Comparison of ENCODE assay signal across 31 mouse cellular contexts in genomic region chr2:130476666-130477297, GRCm38 (mm10). TPM values are rescaled to one million over a fixed set of nuclear protein-coding genes. Genes with fewer than 3 reads are reported as not detected.
DNase-seq lines count a peak whose midpoint lies in the region; ATAC-seq and TF ChIP-seq lines count a peak whose summit lies in the region.
"Had no signal": no experiment of that assay in that cellular context is flagged by ENCODE, and none has a peak within 500 bp of the region (broad histone marks: within the 10 kb centered on the region; RNA-seq: fewer than 3 reads in every experiment).

No protein-coding gene starts in this region.

- no peaks in the 10 kb centered on the region for H3K9me3 ChIP-seq in heart, embryonic 10.5 days
- H3K9me3 ChIP-seq in midbrain, postnatal 0 days (ENCODE audit: low read length) = no peaks in the 10 kb centered on the region
- H3K9me3 ChIP-seq: forebrain, embryonic 12.5 days; liver, embryonic 15.5 days had no signal

- H3K27ac ChIP-seq in heart, adult 2 months = peak overlapping the region; percentile 47; the same call in 1 of the 2 replicates
- no peak overlapping the region for H3K27ac ChIP-seq in heart, embryonic 10.5 days
- H3K27ac ChIP-seq in bone marrow macrophage, adult 2 months (ENCODE audit: insufficient read depth, low read depth, low read length) = peak overlapping the region; percentile 12
- H3K27ac ChIP-seq in brown adipose tissue, adult 24 weeks (replicated peaks; ENCODE audit: low read depth, low read length) = peak overlapping the region; percentile 24
- H3K27ac ChIP-seq in midbrain, postnatal 0 days (ENCODE audit: low read depth, low read length) = no peak overlapping the region
- H3K27ac ChIP-seq: forebrain, embryonic 12.5 days; hindbrain, embryonic 12.5 days; kidney, postnatal 0 days; left cerebral cortex, adult 2 months; limb, embryonic 12.5 days; liver, embryonic 15.5 days; midbrain, embryonic 10.5 days had no signal

- H3K4me1 ChIP-seq in heart, adult 2 months (ENCODE audit: control insufficient read depth, insufficient read depth, low read length) = peaks cover 24% of the 10 kb centered on the region
- no peaks in the 10 kb centered on the region for H3K4me1 ChIP-seq in heart, embryonic 10.5 days
- H3K4me1 ChIP-seq in bone marrow macrophage, adult 2 months (ENCODE audit: control insufficient read depth, insufficient read depth, low read length) = peaks cover 49% of the 10 kb centered on the region
- H3K4me1 ChIP-seq in brown adipose tissue, adult 24 weeks (ENCODE audit: control insufficient read depth, insufficient read depth, insufficient read length, low read length) = peaks cover 15% of the 10 kb centered on the region
- no peaks in the 10 kb centered on the region for H3K4me1 ChIP-seq in midbrain, postnatal 0 days (ENCODE audit: insufficient read depth, low read length)
- H3K4me1 ChIP-seq: limb, embryonic 12.5 days had no signal

- no peaks in the 10 kb centered on the region for H3K27me3 ChIP-seq in heart, adult 2 months (ENCODE audit: control insufficient read depth, insufficient read depth, low read length)
- no peaks in the 10 kb centered on the region for H3K27me3 ChIP-seq in heart, embryonic 10.5 days (ENCODE audit: insufficient read depth, poor library complexity, severe bottlenecking)
- no peaks in the 10 kb centered on the region for H3K27me3 ChIP-seq in midbrain, postnatal 0 days (ENCODE audit: insufficient read depth, low read length)
- H3K27me3 ChIP-seq: forebrain, embryonic 12.5 days; hindbrain, embryonic 12.5 days; limb, embryonic 12.5 days; liver, embryonic 15.5 days had no signal

- no peak overlapping the region for H3K4me2 ChIP-seq in midbrain, postnatal 0 days (ENCODE audit: low read depth, low read length, poor library complexity, severe bottlenecking)
- H3K4me2 ChIP-seq: forebrain, embryonic 12.5 days; hindbrain, embryonic 12.5 days; limb, embryonic 12.5 days; liver, embryonic 15.5 days; lung, embryonic 14.5 days had no signal

- TF ChIP-seq POLR2A in heart, adult 2 months (IDR thresholded peaks at IDR 0.05; ENCODE audit: insufficient read depth, low read depth, low read length) = no peak
- TF ChIP-seq POLR2A in bone marrow macrophage, adult 2 months (IDR thresholded peaks at IDR 0.05; ENCODE audit: borderline replicate concordance, low read depth, low read length) = no peak

- intact Hi-C loops in heart, adult 2 months (cut with DNase I) = no loop called here

- no peak for TF ChIP-seq EP300 in heart, adult 2 months (IDR thresholded peaks at IDR 0.05; ENCODE audit: insufficient read depth, low read depth, low read length)

- 35% methylated on average over 6 of the region's 6 CpGs for WGBS in heart, adult 2 months
- WGBS in heart, embryonic 10.5 days = 73% methylated on average over 6 of the region's 6 CpGs
- 85% methylated on average over 6 of the region's 6 CpGs for WGBS in midbrain, postnatal 0 days

- no peak for TF ChIP-seq CTCF in heart, adult 2 months (IDR thresholded peaks at IDR 0.05)
- TF ChIP-seq CTCF in bone marrow macrophage, adult 2 months (IDR thresholded peaks at IDR 0.05; ENCODE audit: low read depth, low read length) = no peak
- TF ChIP-seq CTCF in midbrain, postnatal 0 days (IDR thresholded peaks at IDR 0.05) = no peak

- H3K9ac ChIP-seq in heart, adult 2 months (ENCODE audit: low read depth, low read length) = no peak overlapping the region
- H3K9ac ChIP-seq in midbrain, postnatal 0 days (replicated peaks; ENCODE audit: low read length, poor library complexity, severe bottlenecking) = no peak overlapping the region
- H3K9ac ChIP-seq: forebrain, embryonic 12.5 days; forebrain, postnatal 0 days; hindbrain, embryonic 12.5 days; limb, embryonic 12.5 days; liver, embryonic 15.5 days; lung, embryonic 14.5 days had no signal

- no peak for ATAC-seq in midbrain, postnatal 0 days (ENCODE audit: low FRiP score)
- ATAC-seq: CD4-positive, CD25-positive, alpha-beta regulatory T cell, adult 4 months; forebrain, postnatal 0 days; intestine, embryonic 16.5 days; midbrain, embryonic 16.5 days had no signal

- H3K4me3 ChIP-seq in heart, adult 2 months = no peak overlapping the region
- no peak overlapping the region for H3K4me3 ChIP-seq in heart, embryonic 10.5 days
- H3K4me3 ChIP-seq in bone marrow macrophage, adult 2 months (ENCODE audit: insufficient read depth, low read length) = no peak overlapping the region
- H3K4me3 ChIP-seq in brown adipose tissue, adult 24 weeks (ENCODE audit: insufficient read depth, low read depth, low read length) = no peak overlapping the region
- H3K4me3 ChIP-seq in midbrain, postnatal 0 days (ENCODE audit: low read depth, low read length) = no peak overlapping the region
- H3K4me3 ChIP-seq: erythroblast, embryonic 14.5 days; forebrain, embryonic 12.5 days; hindbrain, embryonic 12.5 days; left cerebral cortex, adult 2 months; limb, embryonic 12.5 days; liver, embryonic 15.5 days; midbrain, embryonic 10.5 days; myocyte had no signal

- peaks cover 19% of the 10 kb centered on the region; the same call in 1 of the 2 replicates for H3K36me3 ChIP-seq in heart, adult 2 months (ENCODE audit: control insufficient read depth, insufficient read depth, low read length)
- H3K36me3 ChIP-seq in heart, embryonic 10.5 days = peaks cover 13% of the 10 kb centered on the region
- no peaks in the 10 kb centered on the region for H3K36me3 ChIP-seq in midbrain, postnatal 0 days (ENCODE audit: insufficient read depth, low read length)
- H3K36me3 ChIP-seq: forebrain, embryonic 12.5 days had no signal

- peak in 1 of 2 experiments; percentile 22 for DNase-seq in heart, adult 2 months
- DNase-seq in heart, embryonic 10.5 days (ENCODE audit: low spot score) = no peak
- peak; percentile 47 for DNase-seq in layer of hippocampus, adult 9-11 months
- DNase-seq in layer of hippocampus, postnatal 36 days = no peak
- DNase-seq in natural killer cell, adult 2 months (ENCODE audit: low spot score in 2 of 2) = no peak
- DNase-seq in midbrain, postnatal 0 days (ENCODE audit: low spot score) = no peak
- DNase-seq: adrenal gland, postnatal 25 days; cerebellum, adult 11-12 months; cerebellum, adult 9-11 months; forebrain, postnatal 0 days; gastrocnemius, postnatal 36 days; heart, postnatal 14 days; kidney, adult 8-10 months; kidney, postnatal 4 days; lung, embryonic 14.5 days; lung, postnatal 14 days; thymus, postnatal 4 days had no signal

- peaks cover 10% of the 10 kb centered on the region for H3K79me2 ChIP-seq in heart, adult 2 months (replicated peaks; ENCODE audit: control insufficient read depth, insufficient read depth, low read length)

RNA-seq across cellular contexts. Expression of gene Ptpra, which starts 26.7 kb away (rescaled TPM):
- 10 to 100 TPM; 44.0 to 46.0 TPM for total RNA-seq in heart, adult 2 months (2021)
- 27.8 and 37.0 TPM in 2 replicates for polyA plus RNA-seq in heart, adult 2 months (2012; rRNA removed)
- 73.3 and 85.5 TPM in 2 replicates for polyA plus RNA-seq in heart, embryonic 10.5 days (2016; fragmentation: Nextera tagmentation; extraction: Ambion mirVana)
- 100 to 1,000 TPM; 318 to 339 TPM for total RNA-seq in layer of hippocampus, postnatal 36 days (2021)
- 195 and 229 TPM in 2 replicates for polyA plus RNA-seq in bone marrow macrophage, adult 2 months (2012; ENCODE audit: insufficient read depth, insufficient read length, missing spikeins)
- 38.6 and 52.5 TPM in 2 replicates for polyA plus RNA-seq in brown adipose tissue, adult 24 weeks (2012; ENCODE audit: insufficient read depth, insufficient read length, missing spikeins)
- total RNA-seq in midbrain, postnatal 0 days (2014; rRNA removed) = 120 and 147 TPM in 2 replicates
- 139 and 144 TPM in 2 replicates for polyA plus RNA-seq in midbrain, postnatal 0 days (2015; fragmentation: Nextera tagmentation; extraction: Ambion mirVana)

RNA-seq across cellular contexts. Expression of gene Pced1a, which starts 52.3 kb away (rescaled TPM):
- 1 to 10 TPM; 5.5 TPM for total RNA-seq in heart, adult 2 months (2021)
- polyA plus RNA-seq in heart, adult 2 months (2012; rRNA removed) = 12.7 and 14.5 TPM in 2 replicates
- 8.2 and 13.6 TPM in 2 replicates for polyA plus RNA-seq in heart, embryonic 10.5 days (2016; fragmentation: Nextera tagmentation; extraction: Ambion mirVana)
- 10 to 100 TPM; 23.1 to 26.0 TPM for total RNA-seq in layer of hippocampus, postnatal 36 days (2021)
- polyA plus RNA-seq in bone marrow macrophage, adult 2 months (2012; ENCODE audit: insufficient read depth, insufficient read length, missing spikeins) = 14.1 and 15.7 TPM in 2 replicates
- polyA plus RNA-seq in brown adipose tissue, adult 24 weeks (2012; ENCODE audit: insufficient read depth, insufficient read length, missing spikeins) = 6.9 and 10.4 TPM in 2 replicates
- 27.5 and 28.8 TPM in 2 replicates for total RNA-seq in midbrain, postnatal 0 days (2014; rRNA removed)
- polyA plus RNA-seq in midbrain, postnatal 0 days (2015; fragmentation: Nextera tagmentation; extraction: Ambion mirVana) = 12.0 and 12.3 TPM in 2 replicates

RNA-seq across cellular contexts. Expression of gene Vps16, which starts 52.6 kb away (rescaled TPM):
- total RNA-seq in heart, adult 2 months (2021) = 10 to 100 TPM; 26.3 to 26.9 TPM
- polyA plus RNA-seq in heart, adult 2 months (2012; rRNA removed) = 32.9 and 46.7 TPM in 2 replicates
- 84.5 and 91.1 TPM in 2 replicates for polyA plus RNA-seq in heart, embryonic 10.5 days (2016; fragmentation: Nextera tagmentation; extraction: Ambion mirVana)
- total RNA-seq in layer of hippocampus, postnatal 36 days (2021) = 10 to 100 TPM; 85.2 to 98.0 TPM
- 121 and 124 TPM in 2 replicates for polyA plus RNA-seq in bone marrow macrophage, adult 2 months (2012; ENCODE audit: insufficient read depth, insufficient read length, missing spikeins)
- polyA plus RNA-seq in brown adipose tissue, adult 24 weeks (2012; ENCODE audit: insufficient read depth, insufficient read length, missing spikeins) = 28.7 and 31.8 TPM in 2 replicates
- 81.2 and 83.6 TPM in 2 replicates for total RNA-seq in midbrain, postnatal 0 days (2014; rRNA removed)
- polyA plus RNA-seq in midbrain, postnatal 0 days (2015; fragmentation: Nextera tagmentation; extraction: Ambion mirVana) = 86.6 and 89.9 TPM in 2 replicates

Comparison
In these comparisons a context has a peak if more than half of its experiments do, and no peak if none do; other contexts are left out.
1. H3K27ac ChIP-seq: peak in heart, adult 2 months (single experiment), bone marrow macrophage, adult 2 months (single experiment) and brown adipose tissue, adult 24 weeks (single experiment); none in heart, embryonic 10.5 days (single experiment) and midbrain, postnatal 0 days (single experiment).